Mouse (Mus musculus): Measurements from ENCODE around the gene Hmgcs2.

Gene Hmgcs2

GRCm38 (mm10) chr3:98280204-98280932 lies at the start of gene Hmgcs2:
Hmgcs2 (plus strand) TSS chr3:98280435.
- DNase-seq (ENCODE audit: low spot score): peak; percentile 68

- no peak for DNase-seq (ENCODE audit: low spot score)
These were observed 46.7 kb upstream of the Hmgcs2 start for GRCm38 (mm10) chr3:98233504-98233903.

- peak; percentile 64 for DNase-seq (ENCODE audit: low spot score)
These were observed 44.0 kb upstream of the Hmgcs2 start for GRCm38 (mm10) chr3:98236266-98236665.

- no peak for DNase-seq (ENCODE audit: low spot score)
These were observed 43.0 kb upstream of the Hmgcs2 start for GRCm38 (mm10) chr3:98237240-98237639.

DNA sequence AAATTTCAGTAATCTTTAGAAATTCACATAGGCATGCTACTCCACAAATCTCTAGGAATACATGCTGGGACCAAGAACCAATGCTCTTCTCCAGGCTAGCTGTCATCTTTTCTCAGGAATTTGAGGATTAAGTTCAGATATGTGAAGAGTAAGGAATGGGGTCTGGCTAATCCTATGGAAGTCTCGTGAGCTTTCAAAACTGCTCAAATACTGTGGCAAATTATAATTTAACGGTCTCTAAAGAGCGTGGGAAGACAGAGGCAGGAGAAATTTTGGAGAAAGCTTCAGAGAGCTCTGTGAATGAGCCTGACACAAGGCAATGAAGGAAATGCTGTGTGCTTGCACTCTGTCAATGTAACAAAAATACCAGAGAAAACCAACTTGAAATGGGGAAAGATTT lies 42.1 kb upstream of the Hmgcs2 start:
- DNase-seq (ENCODE audit: low spot score): no peak

- DNase-seq (ENCODE audit: low spot score): no peak
These were observed 38.2 kb upstream of the Hmgcs2 start for GRCm38 (mm10) chr3:98242051-98242450.

DNA sequence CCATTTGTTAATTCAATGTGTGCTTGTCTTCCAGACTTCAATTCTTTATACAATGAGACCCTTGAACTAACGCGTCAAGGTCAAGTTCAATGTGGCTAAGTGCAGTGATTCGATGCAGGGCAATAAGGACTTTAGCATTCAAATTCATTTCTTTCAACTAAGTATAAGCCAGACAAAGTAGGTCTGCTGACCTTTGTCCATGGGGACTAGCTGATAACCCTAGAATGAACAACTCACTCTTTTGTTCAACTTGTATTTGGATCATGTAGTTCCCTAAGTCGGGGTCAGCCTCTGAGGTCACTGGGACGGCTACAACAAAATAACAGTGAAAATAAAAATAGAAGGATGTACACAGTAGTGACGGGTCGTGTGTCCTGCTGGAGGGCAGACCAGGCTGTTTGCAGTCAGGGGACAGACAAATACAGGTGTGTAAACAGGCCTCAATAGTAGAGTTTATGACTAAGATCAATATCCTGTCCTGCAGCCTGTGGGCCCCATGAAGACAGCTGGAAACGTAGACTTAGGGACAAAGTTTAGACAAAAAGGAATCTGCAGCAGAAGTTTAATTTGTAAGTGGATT lies 37.7 kb upstream of the Hmgcs2 start:
- DNase-seq (ENCODE audit: low spot score): no peak

DNA sequence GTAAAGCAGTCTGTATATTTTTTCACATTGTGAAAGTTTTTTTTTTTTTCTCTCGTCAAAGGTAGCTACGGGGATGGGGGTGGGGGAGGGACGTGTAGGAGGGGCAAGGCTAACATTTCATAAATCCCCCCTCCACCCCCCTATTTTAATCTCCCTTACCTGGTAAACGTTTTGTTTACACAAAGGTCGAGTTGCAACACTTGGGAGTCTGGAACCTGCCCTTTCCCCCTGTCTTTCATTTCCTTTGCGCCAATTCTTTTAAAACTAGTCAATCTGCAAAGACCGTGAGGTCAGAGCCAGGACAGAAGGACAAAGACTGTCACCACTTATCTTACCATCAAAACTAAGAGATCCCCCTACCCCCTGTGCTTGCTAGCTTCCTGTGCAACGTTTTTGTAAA lies 34.3 kb upstream of the Hmgcs2 start:
- peak; percentile 80 for DNase-seq (ENCODE audit: low spot score)

DNA sequence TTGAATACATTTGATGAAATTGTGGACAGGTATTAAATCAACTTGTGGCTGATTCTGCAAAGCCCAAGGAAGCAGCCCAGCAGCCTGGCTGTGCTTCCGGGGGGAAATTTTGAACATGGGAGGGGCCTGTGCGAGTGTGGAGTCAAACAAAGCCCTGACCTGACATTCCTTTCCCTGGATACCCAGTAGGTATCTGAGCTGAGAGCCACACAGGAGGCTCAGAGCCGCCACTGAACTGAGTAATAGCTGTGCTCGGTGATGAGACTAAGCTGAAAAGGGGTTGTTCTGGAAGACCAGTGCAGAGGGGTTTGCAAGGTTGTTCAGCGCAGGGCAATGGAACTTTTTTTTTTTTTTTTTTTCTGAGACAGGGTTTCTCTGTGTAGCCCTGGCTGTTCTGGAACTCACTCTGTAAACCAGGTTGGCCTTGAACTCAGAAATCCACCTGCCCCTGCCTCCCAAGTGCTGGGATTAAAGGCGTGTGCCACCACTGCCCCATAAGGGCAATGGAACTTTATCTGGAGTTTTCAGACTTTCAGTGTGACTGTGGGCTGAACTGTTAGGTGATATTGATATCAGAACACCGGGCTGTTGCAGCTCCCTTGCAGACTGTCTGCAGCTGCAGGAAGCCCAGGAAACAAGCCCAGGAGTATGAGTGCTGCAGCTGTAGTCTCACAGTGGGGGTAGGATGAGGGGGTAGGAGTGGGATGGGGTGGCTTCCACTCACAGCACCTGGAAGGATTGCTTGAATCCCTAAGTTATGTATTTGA lies 33.1 kb upstream of the Hmgcs2 start:
- DNase-seq (ENCODE audit: low spot score): peak; percentile 44

GRCm38 (mm10) chr3:98249378-98249777 lies 30.9 kb upstream of the Hmgcs2 start:
- no peak for DNase-seq (ENCODE audit: low spot score)

DNA sequence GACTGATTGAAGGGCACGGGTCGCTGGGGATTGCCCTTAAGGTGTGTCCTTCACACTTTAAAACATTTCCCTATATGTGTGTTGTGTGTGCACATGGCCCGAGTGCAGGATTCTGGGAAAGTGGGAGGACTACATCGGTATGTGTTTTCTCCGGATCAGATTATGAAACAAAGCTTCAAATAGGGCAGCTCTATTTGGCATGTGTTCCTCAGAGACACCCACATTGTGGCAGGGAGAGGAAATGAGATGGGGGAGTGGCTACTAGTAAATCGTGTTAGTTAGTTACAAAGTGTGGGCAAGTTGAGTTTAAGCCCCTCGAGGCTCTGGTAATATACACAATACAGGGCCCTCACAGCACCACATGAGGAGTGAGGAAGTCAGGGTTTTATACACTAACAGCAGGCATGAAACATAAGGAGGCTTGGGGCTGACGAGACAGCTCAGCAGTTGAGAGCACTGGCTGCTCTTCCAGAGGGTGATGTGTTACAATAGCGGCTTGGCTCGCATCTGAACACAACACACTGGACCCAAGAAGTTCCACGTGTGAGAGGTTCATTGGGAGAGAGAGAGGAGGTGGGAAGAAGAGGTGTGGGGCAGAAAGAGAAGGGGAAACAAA lies 30.3 kb upstream of the Hmgcs2 start:
- DNase-seq (ENCODE audit: low spot score): no peak

- DNase-seq (ENCODE audit: low spot score): no peak
These were observed 26.2 kb upstream of the Hmgcs2 start for GRCm38 (mm10) chr3:98254059-98254458.

GRCm38 (mm10) chr3:98254656-98255583 lies 25.3 kb upstream of the Hmgcs2 start:
- DNase-seq (ENCODE audit: low spot score): no peak

GRCm38 (mm10) chr3:98258723-98259122 lies 21.5 kb upstream of the Hmgcs2 start:
- no peak for DNase-seq (ENCODE audit: low spot score)

- DNase-seq (ENCODE audit: low spot score): no peak
These were observed 20.9 kb upstream of the Hmgcs2 start for GRCm38 (mm10) chr3:98259271-98259751.

DNA sequence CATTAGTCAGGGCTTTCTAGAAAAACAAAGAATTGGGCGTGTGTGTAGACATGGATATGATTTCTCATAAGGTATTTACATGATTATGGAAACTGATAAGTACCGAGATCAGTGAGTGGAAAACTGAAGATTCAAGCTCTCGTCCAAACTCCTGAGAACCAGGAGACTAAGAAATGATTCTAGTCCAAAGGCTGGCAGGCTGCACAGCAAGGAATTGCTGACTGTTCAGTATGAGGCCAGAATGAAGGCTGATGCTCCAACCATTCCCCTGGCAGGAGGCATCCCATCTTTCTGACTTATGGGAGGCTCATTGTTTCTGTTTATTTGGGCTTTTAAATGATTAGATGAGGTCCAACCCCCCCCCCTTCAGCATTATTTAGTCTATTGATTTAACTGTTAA lies 19.7 kb upstream of the Hmgcs2 start:
- DNase-seq (ENCODE audit: low spot score): no peak

- DNase-seq (ENCODE audit: low spot score): no peak
These were observed 18.8 kb upstream of the Hmgcs2 start for GRCm38 (mm10) chr3:98261415-98261814.

- DNase-seq (ENCODE audit: low spot score): no peak
These were observed 18.1 kb upstream of the Hmgcs2 start for GRCm38 (mm10) chr3:98262133-98262532.

- peak; percentile 79 for DNase-seq (ENCODE audit: low spot score)
These were observed 13.0 kb upstream of the Hmgcs2 start for GRCm38 (mm10) chr3:98267249-98267651.

- no peak for DNase-seq (ENCODE audit: low spot score)
These were observed 6.4 kb upstream of the Hmgcs2 start for GRCm38 (mm10) chr3:98273623-98274398.

- DNase-seq (ENCODE audit: low spot score): no peak
These were observed 553 bp upstream of the Hmgcs2 start for GRCm38 (mm10) chr3:98279682-98280081.
